Mouse (Mus musculus): ENCODE data around the gene Kif1bp.
A peak's percentile ranks its signal among the peaks of the same experiment; 100 is the strongest.
"Not testable (repeated sequence)": the region's sequence is repeated elsewhere in the genome, so short reads cannot be mapped to it uniquely, and the experiment has no call there.

The Kif1bp gene

GRCm38 (mm10) chr10:62509032-62509656 is 69.1 kb downstream of the Kif1bp start:
- DNase-seq (ENCODE audit: low spot score in 2 of 2), result no peak

GRCm38 (mm10) chr10:62508459-62508858 is 69.8 kb downstream of the Kif1bp start:
- DNase-seq (ENCODE audit: low spot score in 2 of 2), result no peak

GRCm38 (mm10) chr10:62507591-62508308 is 70.5 kb downstream of the Kif1bp start:
- DNase-seq (ENCODE audit: low spot score in 2 of 2), result peak in 1 of 2 experiments; percentile 25

GRCm38 (mm10) chr10:62507071-62507470 is 71.2 kb downstream of the Kif1bp start:
- no peak for DNase-seq (ENCODE audit: low spot score in 2 of 2)

GRCm38 (mm10) chr10:62506019-62506556 is 72.2 kb downstream of the Kif1bp start:
- no peak for DNase-seq (ENCODE audit: low spot score in 2 of 2)

GRCm38 (mm10) chr10:62505224-62505983 is 72.9 kb downstream of the Kif1bp start:
- no peak for DNase-seq (ENCODE audit: low spot score in 2 of 2)

- DNase-seq (ENCODE audit: low spot score in 2 of 2), result no peak
These were observed 74.2 kb downstream of the Kif1bp start for GRCm38 (mm10) chr10:62503836-62504628.

GRCm38 (mm10) chr10:62503353-62503752 is 74.9 kb downstream of the Kif1bp start:
- no peak for DNase-seq (ENCODE audit: low spot score in 2 of 2)

GRCm38 (mm10) chr10:62501951-62502350 is 76.3 kb downstream of the Kif1bp start:
- no peak for DNase-seq (ENCODE audit: low spot score in 2 of 2)

- no peak for DNase-seq (ENCODE audit: low spot score in 2 of 2)
These were observed 77.2 kb downstream of the Kif1bp start for GRCm38 (mm10) chr10:62500916-62501615.

GRCm38 (mm10) chr10:62500088-62500915 is 78.0 kb downstream of the Kif1bp start:
- peak in 1 of 2 experiments; percentile 30 for DNase-seq (ENCODE audit: low spot score in 2 of 2)

GRCm38 (mm10) chr10:62491681-62492080 is 86.6 kb downstream of the Kif1bp start:
- not testable (repeated sequence) for DNase-seq (ENCODE audit: low spot score in 2 of 2)

Measured in urinary bladder, postnatal 4 days (tissue).